Mouse (Mus musculus) granulocyte monocyte progenitor cell, adult 5-6 weeks (primary cell): ENCODE measurements at regions not wholly inside any gene's neighbourhood (a gene's known extent, or its start where the extent isn't known, plus 50 kb on each side); places are given as distances from the start of the nearest gene placed in this dataset.

ENCODE experiments used
- ATAC-seq: replicated peaks from 2 replicates; pipeline ENCODE4 v1.8.0; 2016; ENCODE audit warnings: mild to moderate bottlenecking, moderate TSS enrichment, inconsistent platforms; ENCODE audit not compliant: poor library complexity, severe bottlenecking

GRCm38 (mm10) chr17:79798361-79798760, 83.5 kb upstream of the Cyp1b1 start:
- peak; percentile 56 for ATAC-seq

- ATAC-seq = no peak
Observed at GRCm38 (mm10) chr17:79790166-79790565, 75.3 kb upstream of the Cyp1b1 start.

DNA sequence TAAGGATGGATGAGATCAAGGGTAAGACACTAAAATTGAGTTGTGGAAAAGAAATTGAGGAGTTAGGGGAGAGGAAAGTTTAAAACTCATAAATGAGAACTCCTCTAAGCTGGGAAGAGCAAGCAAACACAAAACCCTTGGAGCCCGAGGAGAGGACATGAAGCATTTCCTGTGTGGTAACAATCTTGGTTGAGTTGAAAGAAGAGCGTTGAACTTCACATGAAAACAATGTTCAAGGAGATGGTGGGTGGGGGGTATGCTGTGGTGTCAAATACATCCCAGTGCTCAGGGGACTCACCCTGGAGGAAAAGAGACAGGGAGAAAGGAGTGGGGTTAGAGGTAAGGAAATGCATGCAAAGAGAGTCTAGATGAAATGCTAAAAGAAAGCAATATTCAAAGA, 72.3 kb upstream of the Cyp1b1 start:
- ATAC-seq = no peak

DNA sequence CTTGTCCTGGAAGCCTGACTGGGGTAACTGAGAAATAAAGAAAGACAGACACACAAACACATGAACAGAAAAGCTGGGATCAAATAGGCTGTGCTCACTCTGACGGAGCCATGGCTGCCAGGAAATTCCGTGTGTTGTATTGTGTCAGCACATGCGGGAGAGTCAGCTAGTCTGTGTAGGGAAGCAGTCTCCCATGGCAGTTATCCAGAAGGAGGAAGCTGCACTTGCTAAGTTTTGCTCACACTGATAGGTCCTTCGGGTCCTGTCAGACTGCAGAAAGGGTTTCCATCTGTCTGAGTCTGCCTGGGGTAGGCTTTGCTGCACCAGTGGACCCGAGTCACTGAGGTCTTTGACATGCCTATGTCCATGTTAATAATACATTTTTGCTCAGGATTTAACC, 71.8 kb upstream of the Cyp1b1 start:
- peak; percentile 67 for ATAC-seq

DNA sequence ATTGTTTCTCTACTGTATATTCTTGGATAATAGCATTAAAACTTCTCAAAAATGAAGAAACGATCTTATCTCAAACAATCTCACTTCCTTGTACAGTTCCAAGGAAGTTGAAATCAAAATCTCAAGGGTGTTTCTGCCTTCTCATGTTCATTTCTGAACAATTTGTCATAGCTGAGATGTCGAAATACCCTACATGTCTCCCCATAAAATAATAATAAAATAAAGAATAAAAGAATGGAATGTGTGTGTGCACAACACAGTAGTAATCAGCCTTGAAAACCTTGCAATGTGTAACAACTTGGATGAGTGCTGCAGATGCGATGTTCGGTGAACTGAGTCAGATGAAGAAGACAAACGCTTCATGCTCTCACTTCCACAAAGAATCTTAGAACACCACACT, 71.4 kb upstream of the Cyp1b1 start:
- peak; percentile 29; the same call in 1 of the 2 replicates for ATAC-seq

GRCm38 (mm10) chr17:79784256-79784870, 69.5 kb upstream of the Cyp1b1 start:
- no peak for ATAC-seq

DNA sequence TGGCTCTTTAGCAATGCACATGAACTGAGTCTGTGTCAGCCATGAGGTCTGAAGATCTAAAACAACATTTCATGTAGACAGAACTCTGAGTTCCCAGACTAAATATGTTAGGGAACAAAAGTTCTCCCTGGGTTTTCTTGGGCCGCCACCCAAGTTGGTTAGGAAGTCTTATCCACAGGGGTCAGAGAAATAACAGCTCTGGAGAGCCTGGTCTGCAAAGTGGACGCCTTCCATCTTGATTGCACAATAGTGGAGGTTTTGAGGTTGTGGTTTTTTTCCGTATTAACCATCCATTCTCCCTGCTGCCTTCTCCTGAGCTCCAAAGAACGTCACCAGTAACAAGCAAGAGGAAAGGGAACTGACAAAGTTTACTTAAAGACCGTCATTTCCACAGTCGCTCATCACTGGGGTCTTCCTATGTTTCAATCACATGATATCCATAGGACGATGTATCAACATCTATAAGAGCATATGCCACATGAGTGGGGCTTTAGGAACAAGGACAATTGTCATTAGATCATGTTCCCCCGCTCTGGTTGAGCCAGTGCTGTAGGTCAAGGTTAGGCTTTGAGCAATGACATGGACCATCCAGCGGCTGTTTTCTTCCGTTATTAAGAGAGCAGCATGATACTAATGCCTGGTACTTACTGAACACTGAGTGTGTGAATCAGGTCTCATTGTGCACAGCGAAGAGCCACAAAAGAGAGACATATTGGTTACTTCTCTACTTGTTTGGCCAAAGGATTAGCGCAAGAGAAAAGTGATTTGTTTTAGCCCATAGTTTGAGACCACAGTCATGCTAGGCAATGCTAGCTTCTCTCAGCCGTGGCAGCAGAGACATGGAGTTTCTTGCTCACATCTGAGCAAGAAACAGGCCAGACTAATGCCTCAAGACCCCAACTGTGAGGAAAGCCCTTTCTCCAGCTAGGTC, 67.1 kb upstream of the Cyp1b1 start:
- ATAC-seq = peak; percentile 80

DNA sequence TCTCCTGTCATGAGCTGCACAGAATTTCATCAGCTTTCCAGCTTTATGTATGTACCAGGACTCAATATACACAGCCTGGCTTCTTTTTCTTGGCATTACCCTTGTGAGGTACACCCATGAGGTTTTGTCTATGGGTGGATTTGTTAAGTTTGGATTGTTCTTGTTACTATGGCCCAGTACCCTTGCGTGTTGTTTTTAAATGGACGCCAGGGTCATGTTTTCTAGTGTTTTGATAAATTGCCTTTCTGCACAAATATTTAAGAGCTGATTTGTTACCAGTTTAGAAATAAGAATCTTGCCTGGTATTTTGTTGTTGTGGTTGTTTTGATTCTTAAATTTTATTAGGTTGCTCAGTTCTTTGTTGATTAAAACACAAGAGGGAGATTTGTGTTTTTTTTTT, 66.4 kb upstream of the Cyp1b1 start:
- no peak for ATAC-seq

- ATAC-seq = no peak
Observed at GRCm38 (mm10) chr17:79777874-79778395, 63.1 kb upstream of the Cyp1b1 start.

- ATAC-seq = no peak
Observed at GRCm38 (mm10) chr17:79776177-79776576, 61.3 kb upstream of the Cyp1b1 start.

DNA sequence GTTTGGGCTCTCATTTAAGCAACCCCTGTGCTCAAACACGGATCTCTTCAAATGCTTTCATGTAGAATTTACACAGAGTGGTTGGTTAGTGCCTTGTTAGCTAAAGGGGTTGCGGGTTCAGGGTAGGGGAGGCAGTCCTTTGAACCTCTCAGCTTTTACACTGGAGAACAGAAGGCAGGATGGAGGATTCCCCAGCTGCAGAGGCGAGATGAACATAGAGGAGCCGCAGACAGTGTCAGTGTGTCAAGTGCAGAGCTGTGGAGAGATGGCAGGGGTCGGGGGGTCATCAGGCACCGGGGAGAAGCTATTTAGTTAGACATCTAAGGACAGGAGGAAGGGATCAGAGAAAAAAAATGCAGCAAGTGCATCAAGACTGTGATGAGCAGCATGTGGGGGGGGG, 60.4 kb upstream of the Cyp1b1 start:
- ATAC-seq = no peak

DNA sequence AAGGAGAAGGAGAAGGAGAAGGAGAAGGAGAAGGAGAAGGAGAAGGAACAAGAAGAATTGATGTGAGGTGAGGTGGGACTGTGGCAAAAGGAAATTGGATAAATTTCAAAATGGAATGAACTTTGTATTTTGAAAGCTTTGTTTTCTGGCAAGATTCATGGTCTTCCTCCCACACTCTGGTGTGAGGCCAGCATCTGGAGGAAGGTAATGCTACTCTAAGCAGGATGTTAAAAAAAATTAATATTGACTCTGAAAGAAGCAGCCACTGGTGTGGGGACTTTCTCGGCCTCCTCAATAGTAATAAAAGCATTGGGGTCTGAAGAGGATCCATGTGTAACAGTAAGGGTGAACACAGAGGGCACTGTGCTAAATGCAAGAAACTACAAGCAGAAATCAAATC, 59.4 kb upstream of the Cyp1b1 start:
- ATAC-seq = no peak

DNA sequence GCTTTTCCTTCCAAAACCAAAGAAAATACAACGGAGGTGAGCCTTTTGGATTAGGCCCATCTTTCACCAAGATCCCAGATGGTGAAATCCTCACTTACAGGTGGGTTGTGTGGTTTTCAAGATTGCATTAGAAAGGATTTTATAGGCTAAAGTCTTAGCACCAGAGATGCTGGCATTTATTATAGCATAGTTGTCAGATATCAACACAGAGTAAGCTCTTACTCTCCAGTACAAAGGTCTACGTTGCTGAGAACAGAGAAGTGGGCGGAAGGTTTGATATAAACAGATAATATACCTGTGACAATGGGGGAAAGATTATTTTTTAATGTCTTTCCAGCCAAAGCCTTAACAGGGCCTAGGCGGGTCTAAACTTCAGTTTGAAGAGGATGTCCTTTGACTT, 57.4 kb upstream of the Cyp1b1 start:
- no peak for ATAC-seq

GRCm38 (mm10) chr17:79771727-79772126, 56.9 kb upstream of the Cyp1b1 start:
- no peak for ATAC-seq

DNA sequence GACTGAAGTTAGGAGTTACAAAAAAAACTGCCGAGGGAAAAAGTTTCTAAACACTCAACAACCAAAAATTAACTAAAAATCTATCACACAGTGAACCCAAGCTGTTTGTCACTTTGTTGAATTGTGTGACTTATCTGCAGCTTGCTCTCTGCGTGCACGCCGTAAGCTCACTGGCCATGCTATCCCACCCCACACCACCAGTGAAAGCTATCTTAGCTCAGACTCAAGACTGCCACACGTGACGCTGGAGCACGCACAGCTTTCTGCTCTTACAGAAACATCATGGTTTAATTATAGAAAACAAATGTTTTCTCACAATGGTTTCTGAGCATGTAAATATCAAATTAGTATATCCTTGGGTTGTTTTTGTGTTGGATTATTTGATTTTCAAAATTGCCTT, 56.0 kb upstream of the Cyp1b1 start:
- no peak for ATAC-seq

GRCm38 (mm10) chr17:79769824-79770223, 55.0 kb upstream of the Cyp1b1 start:
- no peak for ATAC-seq

- no peak for ATAC-seq
Observed at GRCm38 (mm10) chr17:79768080-79768479, 53.2 kb upstream of the Cyp1b1 start.

DNA sequence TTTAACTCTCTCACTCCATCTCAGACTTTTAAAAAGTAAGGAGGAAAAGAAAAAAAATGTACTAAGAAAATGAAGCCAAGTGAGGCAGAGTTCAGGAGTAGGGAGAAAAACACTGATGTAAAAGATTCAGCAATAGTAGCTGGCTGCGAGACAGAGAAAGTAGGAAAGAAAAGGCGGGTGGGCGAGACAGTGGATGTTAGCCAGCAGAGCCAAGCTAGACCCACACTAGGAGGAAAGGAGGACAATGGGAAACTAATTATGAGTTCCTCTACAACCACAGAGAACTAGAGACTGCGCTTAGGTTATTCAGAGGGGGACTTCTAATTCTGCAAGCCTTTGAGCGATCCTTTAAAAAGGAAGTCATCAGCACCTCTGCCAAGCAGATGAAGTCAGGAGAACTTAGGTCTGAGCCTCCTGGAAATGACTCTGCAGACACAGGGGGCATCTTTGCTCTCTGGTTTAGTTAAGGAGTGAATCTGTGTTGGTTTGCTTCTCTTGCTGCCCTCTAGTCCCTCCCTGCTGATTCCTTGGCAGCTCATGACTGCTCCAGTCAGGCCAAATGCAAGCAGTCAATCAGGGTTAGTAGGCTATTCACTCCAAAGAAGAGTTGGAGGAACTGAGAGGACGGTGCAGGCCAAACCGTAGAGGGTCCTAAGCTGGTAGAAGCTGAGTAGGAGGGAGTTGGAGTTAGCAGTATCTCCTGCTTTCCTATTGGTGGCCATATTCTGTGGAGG, 50.4 kb upstream of the Cyp1b1 start:
- no peak for ATAC-seq
